Mouse (Mus musculus) midbrain, embryonic 16.5 days (tissue): Measurements from ENCODE around the gene B430306N03Rik. TPM values are rescaled to one million over a fixed set of nuclear protein-coding genes. Genes with fewer than 3 reads are reported as not detected.

Experiments
- ATAC-seq: fragments of 200-750 bp; cut with Nextera tagmentation; 2 replicates; pipeline ENCODE4 v1.8.0; 2017; ENCODE audit warnings: moderate TSS enrichment
- H3K27ac ChIP-seq: fragments of 300-500 bp; sonication (generic); 2 replicates; pipeline ENCODE4 v1.5.1; 2014; ENCODE audit warnings: mild to moderate bottlenecking, low read length, mixed read lengths
- H3K27me3 ChIP-seq: fragments of 300-500 bp; sonication (generic); 2 replicates; pipeline ENCODE4 v1.6.1; 2014; ENCODE audit warnings: low read depth, low read length, mixed read lengths; ENCODE audit not compliant: control insufficient read depth, insufficient read depth
- H3K36me3 ChIP-seq: fragments of 300-500 bp; sonication (generic); 2 replicates; pipeline ENCODE4 v1.6.1; 2014; ENCODE audit warnings: mild to moderate bottlenecking, low read length, moderate library complexity, mixed read lengths; ENCODE audit not compliant: control insufficient read depth, insufficient read depth
- H3K4me1 ChIP-seq: fragments of 300-500 bp; sonication (generic); 2 replicates; pipeline ENCODE4 v1.6.1; 2014; ENCODE audit warnings: mild to moderate bottlenecking, low read length, mixed read lengths; ENCODE audit not compliant: control insufficient read depth, insufficient read depth
- H3K4me2 ChIP-seq: fragments of 300-500 bp; sonication (generic); 2 replicates; pipeline ENCODE4 v1.6.1; 2014; ENCODE audit warnings: mild to moderate bottlenecking, low read length, mixed read lengths
- H3K4me3 ChIP-seq: fragments of 300-500 bp; sonication (generic); 2 replicates; pipeline ENCODE4 v1.5.1; 2014; ENCODE audit warnings: low read depth, mild to moderate bottlenecking, low read length, moderate library complexity, mixed read lengths
- H3K9ac ChIP-seq: fragments of 300-500 bp; sonication (generic); 2 replicates; pipeline ENCODE4 v1.6.1; 2014; ENCODE audit warnings: low read depth, low read length, mixed read lengths
- H3K9me3 ChIP-seq: fragments of 300-500 bp; sonication (generic); replicated peaks from 2 replicates; pipeline ENCODE4 v1.6.1; 2014; ENCODE audit warnings: mild to moderate bottlenecking, low read length, mixed read lengths; ENCODE audit not compliant: control insufficient read depth, poor library complexity, severe bottlenecking
- WGBS: fragments of 180-500 bp; shearing (Covaris S2); extraction: QIAGEN DNeasy Blood & Tissue Kit; methylation state at CpG from one replicate; pipeline ENCODE4 v1.1.7; 2014; 5-methylcytosine and 5-hydroxymethylcytosine counted together
- polyA plus RNA-seq: library from polyadenylated mRNA; unstranded; fragments of >200 nt; fragmentation: Nextera tagmentation; extraction: Ambion mirVana; gene quantifications from 2 replicates; pipeline ENCODE4 v1.2.1, GENCODE M21; 2015

The B430306N03Rik gene
- polyA plus RNA-seq, 1 experiment from 2014 or later = 0.14 TPM

DNA sequence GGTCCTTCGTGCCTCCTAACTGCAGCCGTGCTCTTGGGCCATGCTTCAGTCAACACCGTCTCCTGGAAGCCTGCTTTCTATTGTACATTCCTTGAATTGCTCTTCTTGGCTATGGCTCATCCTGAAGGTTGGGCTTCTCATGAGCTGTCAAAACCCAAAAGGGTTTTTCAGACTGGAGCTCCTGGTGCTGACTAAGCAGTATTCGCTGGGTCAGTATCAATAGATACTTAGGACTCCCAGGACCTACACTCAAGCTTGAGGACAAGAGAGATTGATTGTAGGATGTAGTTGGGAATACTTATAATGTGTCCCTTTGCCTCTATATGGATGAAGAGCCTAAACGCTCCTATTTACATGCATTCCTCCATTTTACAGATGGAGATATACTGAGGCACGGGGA, 9.2 kb downstream of the B430306N03Rik start:
- Histone ChIP-seq H3K27ac (no peak overlapping the region), H3K36me3 (no peaks in the 10 kb centered on the region), H3K4me3 (no peak overlapping the region), H3K9me3 (no peaks in the 10 kb centered on the region), H3K9ac (no peak overlapping the region), H3K4me2 (no peak overlapping the region), H3K27me3 (no peaks in the 10 kb centered on the region), H3K4me1 (no peaks in the 10 kb centered on the region)
- 95% methylated on average over 6 of the region's 6 CpGs for WGBS
- ATAC-seq = no peak

- 94% methylated on average over 11 of the region's 11 CpGs for WGBS
- Histone ChIP-seq H3K27me3 (no peaks in the 10 kb centered on the region), H3K27ac (no peak overlapping the region), H3K9me3 (no peaks in the 10 kb centered on the region), H3K9ac (no peak overlapping the region), H3K4me3 (no peak overlapping the region), H3K4me2 (no peak overlapping the region), H3K4me1 (no peaks in the 10 kb centered on the region), H3K36me3 (no peaks in the 10 kb centered on the region)
- no peak for ATAC-seq
Measured at GRCm38 (mm10) chr17:48325638-48326037, 9.7 kb downstream of the B430306N03Rik start.

- H3K4me1 ChIP-seq = no peaks in the 10 kb centered on the region
- no peak overlapping the region for H3K9ac ChIP-seq
- no peak overlapping the region for H3K27ac ChIP-seq
- no peak overlapping the region for H3K4me3 ChIP-seq
- H3K27me3 ChIP-seq = no peaks in the 10 kb centered on the region
- H3K36me3 ChIP-seq = no peaks in the 10 kb centered on the region
- no peak overlapping the region for H3K4me2 ChIP-seq
- WGBS = 91% methylated on average over 4 of the region's 4 CpGs
- ATAC-seq = no peak
- no peaks in the 10 kb centered on the region for H3K9me3 ChIP-seq
Measured at GRCm38 (mm10) chr17:48326656-48327055, 10.7 kb downstream of the B430306N03Rik start.

DNA sequence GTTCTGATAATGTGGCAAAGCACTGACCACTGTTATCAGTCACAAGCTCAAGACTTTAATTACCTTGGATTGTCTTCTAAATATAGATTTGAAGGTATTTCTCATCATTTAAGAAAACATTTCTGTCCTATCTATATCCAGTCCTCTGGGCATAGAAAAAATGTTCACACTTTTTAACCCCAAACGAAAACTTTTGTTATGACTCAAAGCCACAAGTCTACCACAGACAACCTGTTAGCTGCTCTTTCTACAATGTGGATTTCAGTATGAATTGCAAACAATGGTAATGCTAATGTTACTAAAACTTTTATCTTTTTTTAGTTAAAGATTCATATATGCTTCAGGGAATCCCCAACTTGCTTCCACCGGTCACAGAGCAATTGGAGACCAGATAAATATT, 16.6 kb downstream of the B430306N03Rik start:
- WGBS = 89% methylated on average over 2 of the region's 2 CpGs
- Histone ChIP-seq H3K4me2 (no peak overlapping the region), H3K36me3 (no peaks in the 10 kb centered on the region), H3K4me1 (no peaks in the 10 kb centered on the region), H3K9ac (no peak overlapping the region), H3K27me3 (no peaks in the 10 kb centered on the region), H3K4me3 (no peak overlapping the region), H3K27ac (no peak overlapping the region), H3K9me3 (no peaks in the 10 kb centered on the region)
- ATAC-seq = no peak

GRCm38 (mm10) chr17:48334186-48334585, 18.2 kb downstream of the B430306N03Rik start:
- no peak overlapping the region for H3K9ac ChIP-seq
- WGBS = 83% methylated on average over 4 of the region's 4 CpGs
- no peaks in the 10 kb centered on the region for H3K9me3 ChIP-seq
- H3K4me1 ChIP-seq = no peaks in the 10 kb centered on the region
- no peak overlapping the region for H3K4me2 ChIP-seq
- ATAC-seq = no peak
- no peak overlapping the region for H3K27ac ChIP-seq
- H3K27me3 ChIP-seq = no peaks in the 10 kb centered on the region
- H3K36me3 ChIP-seq = no peaks in the 10 kb centered on the region
- no peak overlapping the region for H3K4me3 ChIP-seq

GRCm38 (mm10) chr17:48336857-48337256, 20.9 kb downstream of the B430306N03Rik start:
- Histone ChIP-seq H3K9me3 (no peaks in the 10 kb centered on the region), H3K4me1 (no peaks in the 10 kb centered on the region), H3K4me2 (no peak overlapping the region), H3K27me3 (no peaks in the 10 kb centered on the region), H3K27ac (no peak overlapping the region), H3K4me3 (no peak overlapping the region), H3K9ac (no peak overlapping the region), H3K36me3 (no peaks in the 10 kb centered on the region)
- no peak for ATAC-seq
- 2% methylated on average over 6 of the region's 6 CpGs for WGBS

- WGBS = 95% methylated on average over 1 of the region's 1 CpGs
- no peaks in the 10 kb centered on the region for H3K9me3 ChIP-seq
- ATAC-seq = no peak
- no peaks in the 10 kb centered on the region for H3K36me3 ChIP-seq
- H3K4me3 ChIP-seq = no peak overlapping the region
- H3K27ac ChIP-seq = no peak overlapping the region
- no peak overlapping the region for H3K9ac ChIP-seq
- H3K4me2 ChIP-seq = no peak overlapping the region
- no peaks in the 10 kb centered on the region for H3K27me3 ChIP-seq
- no peaks in the 10 kb centered on the region for H3K4me1 ChIP-seq
Measured at GRCm38 (mm10) chr17:48340267-48340666, 24.3 kb downstream of the B430306N03Rik start.

DNA sequence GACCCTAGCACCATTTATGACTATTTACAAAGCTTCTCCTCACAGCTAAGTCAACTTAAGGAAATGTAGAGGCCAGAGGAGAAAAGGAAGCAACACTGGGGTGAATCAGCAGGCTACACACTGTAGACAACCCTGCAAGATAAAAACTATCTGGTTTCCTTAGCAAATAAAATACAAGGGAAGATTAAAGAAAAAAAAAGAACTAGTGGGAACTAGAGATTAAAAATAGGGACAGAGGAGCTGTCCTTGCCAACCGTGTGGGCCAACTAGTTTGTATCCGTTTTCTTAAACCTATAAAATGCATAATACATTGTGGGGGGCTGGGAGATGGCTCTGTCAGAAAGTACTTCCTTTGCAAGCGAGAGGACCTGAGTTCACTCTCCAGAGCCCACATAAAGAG, 26.0 kb downstream of the B430306N03Rik start:
- WGBS = 71% methylated on average over 3 of the region's 3 CpGs
- Histone ChIP-seq H3K4me3 (no peak overlapping the region), H3K36me3 (no peaks in the 10 kb centered on the region)

GRCm38 (mm10) chr17:48343065-48343464, 27.1 kb downstream of the B430306N03Rik start:
- 86% methylated on average over 2 of the region's 2 CpGs for WGBS
- Histone ChIP-seq H3K36me3 (no peaks in the 10 kb centered on the region), H3K9me3 (no peaks in the 10 kb centered on the region), H3K4me3 (no peak overlapping the region), H3K9ac (no peak overlapping the region), H3K27me3 (no peaks in the 10 kb centered on the region), H3K4me2 (no peak overlapping the region), H3K27ac (no peak overlapping the region), H3K4me1 (no peaks in the 10 kb centered on the region)
- no peak for ATAC-seq

More for the DNA sequence above, 26.0 kb downstream of the B430306N03Rik start:
- Histone ChIP-seq H3K4me1 (no peaks in the 10 kb centered on the region), H3K9ac (no peak overlapping the region), H3K9me3 (no peaks in the 10 kb centered on the region), H3K27me3 (no peaks in the 10 kb centered on the region), H3K27ac (no peak overlapping the region), H3K4me2 (no peak overlapping the region)
- no peak for ATAC-seq

DNA sequence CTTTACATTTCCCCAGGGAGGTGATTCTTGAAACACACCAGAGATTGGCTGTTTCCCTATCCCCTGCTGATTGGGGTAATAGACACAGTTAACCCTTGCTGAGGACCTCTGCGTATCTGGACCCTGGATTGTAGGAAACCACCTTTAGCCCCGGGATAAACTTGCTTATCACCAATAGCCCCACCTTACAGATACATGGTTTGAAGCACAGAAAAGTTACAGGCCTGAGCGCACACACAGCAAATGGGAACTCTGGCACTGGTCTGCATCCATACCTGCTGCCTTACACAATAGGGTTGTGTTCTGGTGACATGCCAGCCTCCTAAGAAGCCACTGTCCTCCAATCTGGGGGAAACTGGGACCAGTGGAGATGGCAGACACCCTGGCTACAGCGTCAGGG, 29.9 kb downstream of the B430306N03Rik start:
- 86% methylated on average over 4 of the region's 4 CpGs for WGBS
- no peak overlapping the region for H3K4me2 ChIP-seq
- H3K27ac ChIP-seq = no peak overlapping the region
- no peaks in the 10 kb centered on the region for H3K4me1 ChIP-seq
- no peak overlapping the region for H3K4me3 ChIP-seq
- no peaks in the 10 kb centered on the region for H3K9me3 ChIP-seq
- no peak for ATAC-seq
- H3K27me3 ChIP-seq = no peaks in the 10 kb centered on the region
- no peaks in the 10 kb centered on the region for H3K36me3 ChIP-seq
- no peak overlapping the region for H3K9ac ChIP-seq
